Mouse (Mus musculus) C2C12 (cell line): ENCODE results near the gene Mbnl2.

Experiments
- CEBPB ChIP-seq: IDR thresholded peaks from one replicate; pipeline ENCODE4 v1.6.1; 2011; ENCODE audit warnings: low read depth, mild to moderate bottlenecking, control low read depth, moderate library complexity
- CTCF ChIP-seq: IDR thresholded peaks from one replicate; pipeline ENCODE4 v1.5.1; 2011; ENCODE audit not compliant: control insufficient read depth, insufficient read depth, insufficient read length
- MAX ChIP-seq: IDR thresholded peaks from one replicate; pipeline ENCODE4 v1.6.1; 2011; ENCODE audit warnings: mild to moderate bottlenecking, control low read depth
- MYOD1 ChIP-seq: IDR thresholded peaks from one replicate; pipeline ENCODE4 v1.6.1; 2011; ENCODE audit warnings: low read depth; ENCODE audit not compliant: control insufficient read depth, insufficient read length
- MYOG ChIP-seq: IDR thresholded peaks from one replicate; pipeline ENCODE4 v1.6.1; 2011; ENCODE audit not compliant: control insufficient read depth, insufficient read length; ENCODE audit errors: extremely low read depth
- USF1 ChIP-seq: IDR thresholded peaks from one replicate; pipeline ENCODE4 v1.6.1; 2011; ENCODE audit warnings: low read depth, mild to moderate bottlenecking, control low read depth, moderate library complexity

GRCm38 (mm10) chr14:120291226-120291757 lies 15.8 kb downstream of the Mbnl2 start:
- TF ChIP-seq CTCF (no peak), CEBPB (no peak), MYOD1 (no peak), USF1 (no peak), MYOG (no peak), MAX (no peak)
